Mouse (Mus musculus) heart, embryonic 10.5 days (tissue): ENCODE data around the gene Acap1. TPM values are rescaled to one million over a fixed set of nuclear protein-coding genes. Genes with fewer than 3 reads are reported as not detected.

ENCODE experiments used
- DNase-seq: peaks from one replicate; pipeline ENCODE4 v3.0.0-alpha.2; 2017; ENCODE audit warnings: low spot score
- H3K27ac ChIP-seq: fragments of 300-500 bp; sonication (generic); 2 replicates; pipeline ENCODE4 v1.5.1; 2016; ENCODE audit warnings: mild to moderate bottlenecking
- H3K27me3 ChIP-seq: fragments of 300-500 bp; sonication (generic); 2 replicates; pipeline ENCODE4 v1.6.1; 2016; ENCODE audit warnings: mild to moderate bottlenecking; ENCODE audit not compliant: poor library complexity, insufficient read depth, severe bottlenecking
- H3K36me3 ChIP-seq: fragments of 300-500 bp; sonication (generic); 2 replicates; pipeline ENCODE4 v1.6.1; 2016; ENCODE audit warnings: mild to moderate bottlenecking, moderate library complexity
- H3K4me1 ChIP-seq: fragments of 300-500 bp; sonication (generic); 2 replicates; pipeline ENCODE4 v1.6.1; 2016; ENCODE audit warnings: mild to moderate bottlenecking
- H3K4me3 ChIP-seq: fragments of 300-500 bp; sonication (generic); 2 replicates; pipeline ENCODE4 v1.5.1; 2016; ENCODE audit warnings: mild to moderate bottlenecking, moderate library complexity
- H3K9me3 ChIP-seq: fragments of 300-500 bp; sonication (generic); 2 replicates; pipeline ENCODE4 v1.6.1; 2016; ENCODE audit warnings: mild to moderate bottlenecking, moderate library complexity
- WGBS: fragments of 180-500 bp; shearing (Covaris S2); methylation state at CpG from one replicate; pipeline ENCODE4 v1.1.7; 2016; 5-methylcytosine and 5-hydroxymethylcytosine counted together
- microRNA-seq: library from miRNA; unstranded; fragments of <30 nt; microRNA quantifications from one replicate; pipeline ENCODE4, GENCODE M21; 2017
- polyA plus RNA-seq: library from polyadenylated mRNA; unstranded; fragments of >200 nt; fragmentation: Nextera tagmentation; extraction: Ambion mirVana; gene quantifications from 2 replicates; pipeline ENCODE4 v1.2.1, GENCODE M21; 2016

Gene Acap1
- polyA plus RNA-seq, 1 experiment from 2014 or later: 10.6 TPM

DNA sequence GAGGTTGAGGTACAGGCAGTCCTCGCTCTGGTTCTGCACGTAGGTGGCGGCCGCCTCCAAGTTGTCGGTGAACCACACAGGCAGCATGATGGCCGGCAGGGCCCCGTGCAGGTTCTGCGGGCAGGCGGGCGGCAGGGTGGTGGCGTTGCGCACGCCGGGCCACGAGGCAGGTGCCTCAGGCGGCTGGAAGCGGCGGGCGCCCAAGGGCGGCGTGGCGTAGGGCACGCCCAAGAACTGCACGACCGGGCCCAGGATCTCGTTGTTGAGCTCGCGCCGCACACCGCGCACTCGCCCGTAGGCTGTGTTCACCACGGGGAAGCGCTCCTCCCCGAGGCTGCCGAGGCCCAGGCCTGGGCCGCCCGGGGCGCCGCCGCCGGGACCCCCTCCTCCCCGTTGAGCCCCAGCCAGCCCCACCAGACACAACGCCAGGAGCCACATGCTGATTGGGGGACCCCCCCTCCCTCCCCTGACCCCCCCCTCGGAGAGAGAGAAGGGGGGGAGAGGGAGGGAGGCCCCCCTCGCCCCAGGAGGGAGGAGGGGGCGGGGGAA is 61.3 kb downstream of the Acap1 start:
- Histone ChIP-seq H3K4me3 (peak overlapping the region; percentile 67), H3K36me3 (peaks cover 10% of the 10 kb centered on the region), H3K9me3 (no peaks in the 10 kb centered on the region), H3K27me3 (peaks cover 49% of the 10 kb centered on the region), H3K27ac (peak overlapping the region; percentile 89), H3K4me1 (peaks cover 61% of the 10 kb centered on the region)
- DNase-seq: no peak
- WGBS: 4% methylated on average over 47 of the region's 48 CpGs

DNA sequence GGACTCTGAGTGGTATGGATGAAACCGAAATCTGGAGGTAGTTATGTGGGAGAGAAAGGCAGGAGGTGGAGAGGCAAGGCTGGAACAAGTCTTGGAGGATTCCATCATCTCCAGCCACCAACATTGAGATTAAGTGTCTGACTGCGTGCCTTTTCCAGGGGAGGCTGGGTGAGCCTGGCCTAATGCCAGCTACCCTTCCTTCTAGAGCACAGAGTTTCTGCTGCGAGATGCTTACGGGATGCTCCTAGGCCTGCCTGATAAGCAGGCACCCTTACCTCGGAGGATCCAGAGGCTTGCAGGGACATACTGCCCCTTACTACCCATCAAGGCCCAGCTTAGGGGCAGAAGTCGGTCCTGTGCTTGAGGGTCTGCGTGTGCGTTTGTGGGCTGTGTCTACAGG is 61.8 kb downstream of the Acap1 start:
- H3K36me3 ChIP-seq: peaks cover 13% of the 10 kb centered on the region
- peaks cover 49% of the 10 kb centered on the region for H3K27me3 ChIP-seq
- WGBS: 39% methylated on average over 8 of the region's 8 CpGs
- peak overlapping the region; percentile 67 for H3K4me3 ChIP-seq
- no peak for DNase-seq
- H3K9me3 ChIP-seq: no peaks in the 10 kb centered on the region
- peaks cover 62% of the 10 kb centered on the region for H3K4me1 ChIP-seq
- H3K27ac ChIP-seq: peak overlapping the region; percentile 89

Small RNA genes within 50 kb of the gene (microRNA-seq; reads per million reads assigned to microRNA genes)
- gene Mir6924: not detected

Other genes with a start within 250 kb of the Acap1 start
- 0.15 TPM in 1 of 2 replicates, not detected in the other for gene Sox15, start 240.2 kb downstream of the Acap1 start, polyA plus RNA-seq
- gene Mpdu1, start 232.9 kb downstream of the Acap1 start, polyA plus RNA-seq: 62.1 and 63.7 TPM in 2 replicates
- 2.0 and 4.4 TPM in 2 replicates for gene Cd68, start 229.4 kb downstream of the Acap1 start, polyA plus RNA-seq
- 481 and 586 TPM in 2 replicates for gene Eif4a1, start 223.1 kb downstream of the Acap1 start, polyA plus RNA-seq
- 95.3 and 108 TPM in 2 replicates for gene Senp3, start 213.5 kb downstream of the Acap1 start, polyA plus RNA-seq
- gene Tnfsf13, start 209.8 kb downstream of the Acap1 start, polyA plus RNA-seq: 0.25 TPM in 1 of 2 replicates, not detected in the other
- gene Tnfsf12, start 199.7 kb downstream of the Acap1 start, polyA plus RNA-seq: 3.0 and 4.7 TPM in 2 replicates
- gene Tnfsfm13, start 199.4 kb downstream of the Acap1 start, polyA plus RNA-seq: 1.8 and 2.2 TPM in 2 replicates
- 24.9 and 29.6 TPM in 2 replicates for gene Polr2a, start 136.9 kb downstream of the Acap1 start, polyA plus RNA-seq
- 0.16 TPM in 1 of 2 replicates, not detected in the other for gene Slc35g3, start 133.6 kb downstream of the Acap1 start, polyA plus RNA-seq
- gene Zbtb4, start 129.6 kb downstream of the Acap1 start, polyA plus RNA-seq: 1.7 and 2.4 TPM in 2 replicates
- gene Chrnb1, start 99.6 kb downstream of the Acap1 start, polyA plus RNA-seq: 3.9 and 4.9 TPM in 2 replicates
- 0.97 and 1.1 TPM in 2 replicates for gene Fgf11, start 93.7 kb downstream of the Acap1 start, polyA plus RNA-seq
- gene Tmem102, start 89.9 kb downstream of the Acap1 start, polyA plus RNA-seq: 1.5 and 1.8 TPM in 2 replicates
- not detected in 2 replicates for gene Gm39566, start 80.2 kb downstream of the Acap1 start, polyA plus RNA-seq
- gene Spem2, start 77.1 kb downstream of the Acap1 start, polyA plus RNA-seq: 0.08 TPM in 1 of 2 replicates, not detected in the other
- not detected in 2 replicates for gene Spem1, start 73.4 kb downstream of the Acap1 start, polyA plus RNA-seq
- 1.3 and 3.7 TPM in 2 replicates for gene Nlgn2, start 57.8 kb downstream of the Acap1 start, polyA plus RNA-seq
- gene Tmem256, start 57.0 kb downstream of the Acap1 start, polyA plus RNA-seq: 294 and 327 TPM in 2 replicates
- gene Plscr3, start 49.2 kb downstream of the Acap1 start, polyA plus RNA-seq: 72.7 and 74.5 TPM in 2 replicates
- 0.28 and 1.2 TPM in 2 replicates for gene Tnk1, start 36.8 kb downstream of the Acap1 start, polyA plus RNA-seq
- not detected in 2 replicates for gene Tmem95, start 17.5 kb downstream of the Acap1 start, polyA plus RNA-seq
- gene Kctd11, start 14.1 kb downstream of the Acap1 start, polyA plus RNA-seq: 5.0 and 6.2 TPM in 2 replicates
- gene 2810408A11Rik, start 5.4 kb upstream of the Acap1 start, polyA plus RNA-seq: 5.5 and 8.7 TPM in 2 replicates
- 8.3 and 12.7 TPM in 2 replicates for gene Neurl4, start 5.5 kb upstream of the Acap1 start, polyA plus RNA-seq
- gene Gps2, start 18.3 kb upstream of the Acap1 start, polyA plus RNA-seq: 55.2 and 69.4 TPM in 2 replicates
- 2,011 and 2,470 TPM in 2 replicates for gene Eif5a, start 26.4 kb upstream of the Acap1 start, polyA plus RNA-seq
- 1.8 and 2.1 TPM in 2 replicates for gene Ybx2, start 40.3 kb upstream of the Acap1 start, polyA plus RNA-seq
- 17.8 and 24.1 TPM in 2 replicates for gene Slc2a4, start 52.6 kb upstream of the Acap1 start, polyA plus RNA-seq
- gene Cldn7, start 69.2 kb upstream of the Acap1 start, polyA plus RNA-seq: 4.7 and 22.3 TPM in 2 replicates
- gene Ctdnep1, start 85.6 kb upstream of the Acap1 start, polyA plus RNA-seq: 20.5 and 23.8 TPM in 2 replicates
- 135 and 147 TPM in 2 replicates for gene Elp5, start 87.0 kb upstream of the Acap1 start, polyA plus RNA-seq
- 365 and 379 TPM in 2 replicates for gene Gabarap, start 95.6 kb upstream of the Acap1 start, polyA plus RNA-seq
- gene Phf23, start 100.2 kb upstream of the Acap1 start, polyA plus RNA-seq: 51.8 and 73.3 TPM in 2 replicates
- gene Dvl2, start 105.1 kb upstream of the Acap1 start, polyA plus RNA-seq: 29.5 and 40.3 TPM in 2 replicates
- gene Acadvl, start 119.9 kb upstream of the Acap1 start, polyA plus RNA-seq: 79.1 and 102 TPM in 2 replicates
- 5.7 and 9.3 TPM in 2 replicates for gene Dlg4, start 121.4 kb upstream of the Acap1 start, polyA plus RNA-seq
- gene Asgr1, start 158.5 kb upstream of the Acap1 start, polyA plus RNA-seq: 0.23 and 0.93 TPM in 2 replicates
- 0.17 and 1.1 TPM in 2 replicates for gene Asgr2, start 197.1 kb upstream of the Acap1 start, polyA plus RNA-seq
- gene Mgl2, start 234.8 kb upstream of the Acap1 start, polyA plus RNA-seq: 0.28 and 0.59 TPM in 2 replicates